Mouse (Mus musculus): Measurements from ENCODE around the gene Col6a3. TPM values are rescaled to one million over a fixed set of nuclear protein-coding genes. Genes with fewer than 3 reads are reported as not detected.

Gene Col6a3
- total RNA-seq, 2 experiments from 2014 or later: 5.8 to 6.6 TPM

GRCm38 (mm10) chr1:90748544-90748943 is 95.2 kb downstream of the Col6a3 start:
- DNase-seq (ENCODE audit: extremely low spot score in 1 of 2, low spot score in 2 of 2): peak in 1 of 2 experiments; percentile 13
- intact Hi-C loops (cut with DNase I): no loop called here
- no peak overlapping the region for H3K4me3 ChIP-seq

GRCm38 (mm10) chr1:90743941-90744386 is 99.8 kb downstream of the Col6a3 start:
- H3K27ac ChIP-seq: peak overlapping the region; percentile 75
- H3K4me3 ChIP-seq: peak overlapping the region; percentile 42
- DNase-seq (ENCODE audit: extremely low spot score in 1 of 2, low spot score in 2 of 2): peak; percentile 39 to 42
- intact Hi-C loops (cut with DNase I): no loop called here
- TF ChIP-seq CTCF (IDR thresholded peaks at IDR 0.05): no peak

More at GRCm38 (mm10) chr1:90748544-90748943, 95.2 kb downstream of the Col6a3 start:
- no peak for TF ChIP-seq CTCF (IDR thresholded peaks at IDR 0.05)
- no peak overlapping the region for H3K27ac ChIP-seq

- intact Hi-C loops (cut with DNase I): no loop called here
- Histone ChIP-seq H3K4me3 (no peak overlapping the region), H3K27ac (no peak overlapping the region)
- DNase-seq (ENCODE audit: extremely low spot score in 1 of 2, low spot score in 2 of 2): no peak
- TF ChIP-seq CTCF (IDR thresholded peaks at IDR 0.05): no peak
These were observed 100.3 kb downstream of the Col6a3 start for GRCm38 (mm10) chr1:90743445-90743844.

GRCm38 (mm10) chr1:90742641-90743040 is 101.1 kb downstream of the Col6a3 start:
- Histone ChIP-seq H3K27ac (no peak overlapping the region), H3K4me3 (no peak overlapping the region)
- no peak for DNase-seq (ENCODE audit: extremely low spot score in 1 of 2, low spot score in 2 of 2)
- intact Hi-C loops (cut with DNase I): no loop called here
- TF ChIP-seq CTCF (IDR thresholded peaks at IDR 0.05): no peak

- TF ChIP-seq CTCF (IDR thresholded peaks at IDR 0.05): no peak
- Histone ChIP-seq H3K27ac (no peak overlapping the region), H3K4me3 (no peak overlapping the region)
- DNase-seq (ENCODE audit: extremely low spot score in 1 of 2, low spot score in 2 of 2): no peak
- intact Hi-C loops (cut with DNase I): no loop called here
These were observed 103.3 kb downstream of the Col6a3 start for GRCm38 (mm10) chr1:90740216-90741170.

GRCm38 (mm10) chr1:90738913-90739312 is 104.9 kb downstream of the Col6a3 start:
- Histone ChIP-seq H3K27ac (no peak overlapping the region), H3K4me3 (no peak overlapping the region)
- no peak for DNase-seq (ENCODE audit: extremely low spot score in 1 of 2, low spot score in 2 of 2)
- intact Hi-C loops (cut with DNase I): no loop called here
- TF ChIP-seq CTCF (IDR thresholded peaks at IDR 0.05): no peak

GRCm38 (mm10) chr1:90729466-90729865 is 114.3 kb downstream of the Col6a3 start:
- Histone ChIP-seq H3K4me3 (no peak overlapping the region), H3K27ac (no peak overlapping the region)
- no peak for TF ChIP-seq CTCF (IDR thresholded peaks at IDR 0.05)
- intact Hi-C loops (cut with DNase I): no loop called here
- no peak for DNase-seq (ENCODE audit: extremely low spot score in 1 of 2, low spot score in 2 of 2)

- Histone ChIP-seq H3K4me3 (no peak overlapping the region), H3K27ac (no peak overlapping the region)
- no peak for TF ChIP-seq CTCF (IDR thresholded peaks at IDR 0.05)
- intact Hi-C loops (cut with DNase I): no loop called here
- DNase-seq (ENCODE audit: extremely low spot score in 1 of 2, low spot score in 2 of 2): no peak
These were observed 120.0 kb downstream of the Col6a3 start for GRCm38 (mm10) chr1:90723754-90724153.

GRCm38 (mm10) chr1:90723325-90723724 is 120.4 kb downstream of the Col6a3 start:
- TF ChIP-seq CTCF (IDR thresholded peaks at IDR 0.05): no peak
- DNase-seq (ENCODE audit: extremely low spot score in 1 of 2, low spot score in 2 of 2): no peak
- intact Hi-C loops (cut with DNase I): no loop called here
- H3K4me3 ChIP-seq: no peak overlapping the region
- no peak overlapping the region for H3K27ac ChIP-seq

GRCm38 (mm10) chr1:90722021-90722420 is 121.8 kb downstream of the Col6a3 start:
- Histone ChIP-seq H3K27ac (no peak overlapping the region), H3K4me3 (no peak overlapping the region)
- no peak for TF ChIP-seq CTCF (IDR thresholded peaks at IDR 0.05)
- intact Hi-C loops (cut with DNase I): no loop called here
- DNase-seq (ENCODE audit: extremely low spot score in 1 of 2, low spot score in 2 of 2): no peak

- intact Hi-C loops (cut with DNase I): no loop called here
- H3K27ac ChIP-seq: no peak overlapping the region
- no peak for DNase-seq (ENCODE audit: extremely low spot score in 1 of 2, low spot score in 2 of 2)
- H3K4me3 ChIP-seq: no peak overlapping the region
- no peak for TF ChIP-seq CTCF (IDR thresholded peaks at IDR 0.05)
These were observed 123.0 kb downstream of the Col6a3 start for GRCm38 (mm10) chr1:90720610-90721241.

- intact Hi-C loops (cut with DNase I): no loop called here
- no peak for TF ChIP-seq CTCF (IDR thresholded peaks at IDR 0.05)
- no peak for DNase-seq (ENCODE audit: extremely low spot score in 1 of 2, low spot score in 2 of 2)
These were observed 124.8 kb downstream of the Col6a3 start for GRCm38 (mm10) chr1:90718826-90719550.

More at GRCm38 (mm10) chr1:90718826-90719550, 124.8 kb downstream of the Col6a3 start:
- Histone ChIP-seq H3K27ac (no peak overlapping the region), H3K4me3 (no peak overlapping the region)
